Mouse (Mus musculus) ZHBTc4 (cell line): ENCODE data around the gene Nbea.

ENCODE experiments used
- DNase-seq: peaks from one replicate; pipeline ENCODE4 v3.0.0-alpha.2; 2011; ENCODE audit warnings: low read depth, low spot score

Gene Nbea

GRCm38 (mm10) chr3:56034596-56034995, 148.9 kb downstream of the Nbea start:
- no peak for DNase-seq

- DNase-seq, result no peak
Measured at GRCm38 (mm10) chr3:56018494-56018893, 165.0 kb downstream of the Nbea start.

DNA sequence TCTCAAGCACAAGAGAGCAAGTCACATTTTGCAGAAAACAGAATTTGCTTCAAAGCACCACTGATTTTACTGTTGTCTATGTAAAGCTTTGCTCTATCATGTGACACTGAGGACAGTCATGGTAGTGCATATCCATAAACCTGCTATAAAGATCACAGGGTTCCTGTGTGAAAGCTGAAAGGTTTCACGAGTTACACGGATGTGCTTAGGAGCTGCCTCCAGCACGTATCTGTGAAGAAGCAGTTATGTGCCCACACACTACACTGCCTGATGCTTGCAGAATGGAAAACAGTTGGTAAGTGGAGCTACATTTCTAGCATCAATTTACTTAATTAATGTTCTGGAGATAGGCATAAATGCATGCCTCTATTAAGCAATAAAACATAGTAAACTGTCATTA, 172.4 kb downstream of the Nbea start:
- DNase-seq, result no peak

GRCm38 (mm10) chr3:56007991-56008390, 175.5 kb downstream of the Nbea start:
- peak; percentile 60 for DNase-seq

DNA sequence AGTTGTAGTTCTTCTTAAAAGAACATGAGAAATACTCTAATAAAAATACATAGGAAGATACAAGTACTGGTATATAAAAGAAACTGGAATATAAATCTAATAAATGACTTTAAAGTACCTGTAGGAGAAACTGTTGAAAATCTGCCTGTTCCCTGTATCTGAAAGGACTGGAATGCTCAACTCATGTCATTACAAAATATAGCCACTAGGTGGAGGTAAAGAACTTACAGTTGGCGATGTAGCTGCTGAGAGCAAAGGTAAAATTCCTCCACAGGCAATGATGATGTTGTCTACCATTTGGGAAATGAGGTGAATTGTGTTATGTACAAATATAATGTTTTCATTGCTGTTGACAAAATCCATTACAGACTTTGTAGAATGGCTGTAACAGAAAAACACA, 183.2 kb downstream of the Nbea start:
- DNase-seq, result peak; percentile 62

- no peak for DNase-seq
Measured at GRCm38 (mm10) chr3:55978361-55978760, 205.1 kb downstream of the Nbea start.

DNA sequence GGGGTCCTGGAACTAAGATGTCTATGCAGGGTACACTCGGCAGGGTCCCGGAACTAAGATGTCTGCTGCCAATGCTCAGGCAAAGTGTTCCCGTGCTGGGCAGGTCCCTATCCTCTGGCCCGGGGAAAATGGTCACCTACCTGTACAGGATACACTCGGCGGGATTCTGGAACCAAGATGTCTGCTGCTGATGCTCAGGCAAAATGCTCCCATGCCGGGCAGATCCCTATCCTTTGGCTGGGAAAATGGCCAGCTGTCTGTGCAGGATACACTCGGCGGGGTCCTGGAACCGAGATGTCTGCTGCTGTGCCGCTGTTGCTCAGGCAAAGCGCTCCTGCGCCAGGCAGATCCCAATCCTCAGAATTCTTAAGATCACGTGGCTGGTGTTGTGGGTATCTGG, 206.5 kb downstream of the Nbea start:
- peak; percentile 69 for DNase-seq

GRCm38 (mm10) chr3:55965723-55966156, 217.8 kb downstream of the Nbea start:
- no peak for DNase-seq

DNA sequence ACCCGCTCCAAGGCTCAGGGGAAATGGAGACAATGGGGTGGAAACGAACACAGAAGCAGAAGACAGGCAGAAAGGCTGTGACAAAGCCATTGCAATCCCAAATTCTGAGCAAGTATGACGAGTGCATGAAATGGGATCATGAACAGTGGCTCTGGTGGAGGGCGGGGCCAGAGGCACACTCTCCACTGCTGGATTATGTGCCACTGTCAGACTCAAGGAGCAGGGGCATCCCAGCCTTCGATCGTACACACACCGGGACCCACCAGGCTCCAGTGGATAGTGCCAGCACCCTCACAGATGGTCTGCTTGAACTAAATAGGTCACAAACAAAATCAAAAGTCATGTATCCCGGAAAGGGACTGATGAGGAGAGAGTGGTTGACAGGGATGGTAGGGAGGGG, 220.5 kb downstream of the Nbea start:
- DNase-seq, result no peak

- no peak for DNase-seq
Measured at GRCm38 (mm10) chr3:55949994-55950393, 233.5 kb downstream of the Nbea start.

DNA sequence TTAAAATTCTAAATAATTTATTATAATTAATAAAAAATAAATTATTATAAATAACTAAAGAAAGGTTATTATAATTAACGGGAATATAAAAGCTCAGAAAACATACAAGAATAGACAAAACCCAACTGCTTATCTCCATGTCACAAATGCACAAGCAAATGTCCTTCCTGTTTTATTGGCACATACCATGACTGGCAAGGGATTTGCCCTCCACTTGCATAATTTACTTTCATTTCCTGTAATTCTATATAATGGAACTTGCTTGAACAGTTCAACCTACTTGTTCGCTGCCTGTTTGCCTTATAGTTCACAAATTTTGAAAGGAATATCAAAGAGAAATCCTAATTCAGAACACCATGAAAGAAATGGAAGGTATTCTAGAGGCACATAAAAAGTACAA, 234.4 kb downstream of the Nbea start:
- DNase-seq, result no peak

- DNase-seq, result no peak
Measured at GRCm38 (mm10) chr3:55927343-55927742, 256.2 kb downstream of the Nbea start.

GRCm38 (mm10) chr3:55909290-55909689, 274.2 kb downstream of the Nbea start:
- DNase-seq, result no peak

DNA sequence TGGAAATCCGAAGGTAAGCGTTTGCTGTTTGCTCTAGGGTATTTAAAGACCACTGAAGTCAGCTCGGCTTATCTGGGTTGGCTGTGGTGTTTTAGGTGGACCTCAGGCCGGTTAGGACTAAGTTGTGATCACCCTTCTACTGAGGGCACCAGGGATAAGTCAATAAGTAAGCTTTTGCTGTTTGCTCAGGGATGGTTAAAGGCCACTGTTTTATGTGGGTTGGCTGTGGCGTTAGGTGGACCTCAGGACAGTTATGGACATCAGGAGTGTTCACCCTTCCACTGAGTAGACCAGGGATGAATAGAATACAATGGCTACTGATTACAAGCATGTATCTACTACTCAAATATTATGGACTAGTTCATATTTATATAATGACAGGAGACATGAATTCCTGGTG, 292.9 kb downstream of the Nbea start:
- DNase-seq, result no peak

GRCm38 (mm10) chr3:55889227-55889626, 294.3 kb downstream of the Nbea start:
- DNase-seq, result no peak

- DNase-seq, result no peak
Measured at GRCm38 (mm10) chr3:55887829-55888210, 295.7 kb downstream of the Nbea start.

DNA sequence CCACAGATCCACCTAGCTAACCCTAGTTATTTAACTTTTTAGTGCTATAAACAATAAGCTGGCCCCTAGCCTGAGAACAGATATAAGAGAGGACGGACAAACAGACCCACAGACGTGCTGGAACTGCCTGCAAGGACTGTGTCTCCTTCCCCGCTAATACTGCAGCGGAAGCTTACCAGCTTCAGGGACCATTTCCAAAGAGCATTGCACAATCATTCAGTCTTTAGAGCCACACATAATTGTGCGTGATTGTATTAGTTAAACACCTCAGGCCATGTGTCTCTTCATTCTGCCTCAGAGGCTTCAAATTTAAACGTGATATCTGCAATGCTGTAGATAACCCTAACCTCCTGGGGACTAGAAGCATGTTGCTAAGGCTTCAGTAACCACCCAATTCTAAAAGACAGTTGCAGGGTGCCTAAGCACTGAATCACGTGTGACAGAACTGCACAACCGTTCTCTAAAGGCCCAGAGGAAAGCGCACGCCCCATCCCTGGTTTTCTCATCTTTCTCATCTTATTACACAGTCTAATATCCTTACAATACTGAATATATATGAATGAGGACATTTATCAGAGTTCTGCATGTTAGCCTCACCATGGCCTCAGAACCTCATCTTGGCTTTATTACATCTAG, 296.2 kb downstream of the Nbea start:
- no peak for DNase-seq

DNA sequence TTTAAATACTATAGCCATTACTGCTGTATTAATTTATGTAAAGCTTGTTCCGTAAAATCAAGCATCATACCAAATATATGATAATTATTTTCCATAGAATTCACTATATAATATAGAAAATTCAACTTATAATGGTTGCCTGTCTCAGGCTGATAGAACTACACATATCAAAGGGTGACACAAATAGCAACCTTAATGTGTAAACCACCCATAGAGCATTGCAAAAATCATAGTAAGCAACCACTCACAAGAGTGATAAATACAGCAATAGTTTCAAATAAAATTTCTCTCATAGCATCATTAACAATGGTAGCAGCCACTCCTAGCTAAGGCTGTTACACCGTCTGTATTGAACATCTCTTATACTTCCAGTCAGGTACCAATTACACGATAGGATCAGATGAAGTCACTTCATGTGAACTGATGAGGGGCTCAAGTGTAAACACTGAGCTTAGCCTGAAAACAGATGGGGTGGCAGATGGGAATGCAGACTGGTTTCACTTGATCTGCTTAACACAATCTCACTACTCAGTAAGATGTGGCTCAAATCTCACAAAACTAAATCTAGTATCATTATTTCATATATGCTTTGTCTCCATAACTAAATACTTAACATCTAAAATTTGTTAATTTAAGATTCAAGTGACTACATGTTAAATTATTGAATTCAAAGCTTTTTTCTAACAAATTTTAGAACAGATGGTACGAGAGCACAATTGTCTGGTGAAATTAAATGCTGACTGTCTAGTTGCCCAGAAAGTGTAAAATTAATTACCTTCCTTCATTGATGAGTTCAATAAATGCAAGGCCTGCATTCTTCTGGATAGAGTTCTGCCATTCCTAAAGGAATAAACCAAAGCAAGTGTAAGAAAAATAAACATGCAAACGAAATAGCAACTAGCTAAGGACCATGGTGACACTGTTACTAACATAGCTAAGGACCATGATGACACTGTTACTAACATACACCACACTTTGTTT, 310.3 kb downstream of the Nbea start:
- no peak for DNase-seq

- no peak for DNase-seq
Measured at GRCm38 (mm10) chr3:55852488-55852887, 331.0 kb downstream of the Nbea start.

- no peak for DNase-seq
Measured at GRCm38 (mm10) chr3:55847115-55847514, 336.4 kb downstream of the Nbea start.

DNA sequence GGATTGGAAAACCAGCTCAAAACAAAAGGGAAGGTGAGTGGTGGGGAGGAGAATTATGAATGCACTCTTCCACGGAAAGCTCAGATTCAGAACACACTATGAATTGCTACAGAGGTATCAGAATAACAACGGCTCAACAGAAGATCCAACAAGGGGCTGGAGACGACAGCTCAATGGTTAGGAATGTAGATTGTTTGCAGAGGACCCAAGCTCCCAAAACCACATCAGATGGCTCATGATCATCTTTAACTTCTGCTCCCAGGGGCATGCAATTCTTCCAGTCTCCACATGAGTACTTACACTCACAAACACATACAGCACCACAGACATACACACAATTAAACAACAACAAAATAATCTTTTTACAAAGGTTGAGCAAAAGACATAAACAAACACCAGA, 346.3 kb downstream of the Nbea start:
- DNase-seq, result no peak

- no peak for DNase-seq
Measured at GRCm38 (mm10) chr3:55835207-55835606, 348.3 kb downstream of the Nbea start.

DNA sequence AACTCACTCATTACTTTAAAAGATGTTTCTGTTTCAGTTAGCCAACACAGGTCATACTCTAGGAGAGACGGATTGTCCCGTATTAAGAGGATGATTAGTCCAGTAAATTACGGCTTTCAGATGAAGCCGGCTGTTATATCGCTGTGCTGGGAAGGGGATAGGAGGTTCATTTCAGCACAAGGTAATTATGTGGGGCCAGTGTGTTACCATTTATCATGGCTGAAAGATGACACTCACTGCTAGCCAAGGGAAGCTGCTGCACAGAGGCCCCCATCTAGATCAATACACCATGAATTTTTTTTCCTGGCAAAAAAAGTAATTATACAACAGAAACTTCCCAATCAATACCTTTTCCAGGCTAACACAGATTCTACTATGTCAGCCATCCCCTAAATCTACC, 353.3 kb downstream of the Nbea start:
- DNase-seq, result no peak
